Mouse (Mus musculus) c-Kit-positive CD71-positive TER-119-negative erythroid progenitor cells, embryonic 14.5 days (primary cell): ENCODE measurements around the gene Prrt4.

ENCODE experiments used
- DNase-seq: peaks from one replicate; pipeline ENCODE4 v3.0.0-alpha.2; 2013; ENCODE audit warnings: low read depth

Prrt4 gene

DNA sequence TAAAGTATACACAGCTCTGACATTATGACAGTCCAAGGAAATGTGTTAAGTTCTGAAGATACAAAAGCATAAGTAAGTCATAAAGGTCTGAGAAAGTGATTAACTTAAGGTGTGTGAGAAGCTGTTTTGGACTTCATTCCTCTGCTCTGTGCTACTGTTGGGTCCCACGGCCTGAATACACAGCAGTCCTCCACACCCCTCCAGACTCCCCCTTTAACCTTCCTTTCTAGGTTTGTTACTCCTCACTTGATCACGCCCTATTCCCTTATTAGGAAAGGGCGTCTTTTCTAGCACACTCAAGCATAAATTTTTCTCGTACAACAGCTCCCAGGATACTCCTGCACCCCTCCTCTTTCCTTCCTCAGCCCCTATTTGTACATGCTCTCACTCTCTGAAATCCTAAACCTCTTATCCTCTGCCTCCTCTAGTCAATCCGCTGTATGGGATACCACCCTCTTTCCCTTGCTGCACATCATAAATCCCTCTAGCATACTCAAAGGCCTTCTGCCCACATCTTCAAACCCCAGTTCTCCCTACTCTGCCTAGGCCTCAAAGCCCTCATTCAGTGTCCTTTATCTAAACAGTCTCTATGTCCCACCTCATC is 31.9 kb downstream of the Prrt4 start:
- no peak for DNase-seq

DNA sequence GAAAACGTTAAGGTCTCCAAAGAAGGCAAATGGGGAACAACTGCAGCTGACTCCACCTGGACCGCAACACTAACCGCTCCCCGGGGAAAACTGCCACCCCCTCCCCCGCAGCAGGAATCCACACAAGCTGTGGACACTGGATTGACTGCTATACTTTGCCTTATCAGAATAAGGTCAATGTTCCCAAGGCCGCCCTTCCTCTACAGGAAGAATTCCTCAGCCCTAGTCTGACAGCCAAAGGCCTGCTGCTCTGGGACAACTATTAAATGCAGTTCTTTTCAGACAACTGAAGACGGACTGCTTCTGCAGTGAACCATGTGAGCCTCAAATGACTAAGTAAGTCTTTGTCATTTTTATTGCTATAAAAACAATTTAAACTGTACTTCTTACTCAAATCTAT is 32.7 kb downstream of the Prrt4 start:
- DNase-seq = no peak

DNA sequence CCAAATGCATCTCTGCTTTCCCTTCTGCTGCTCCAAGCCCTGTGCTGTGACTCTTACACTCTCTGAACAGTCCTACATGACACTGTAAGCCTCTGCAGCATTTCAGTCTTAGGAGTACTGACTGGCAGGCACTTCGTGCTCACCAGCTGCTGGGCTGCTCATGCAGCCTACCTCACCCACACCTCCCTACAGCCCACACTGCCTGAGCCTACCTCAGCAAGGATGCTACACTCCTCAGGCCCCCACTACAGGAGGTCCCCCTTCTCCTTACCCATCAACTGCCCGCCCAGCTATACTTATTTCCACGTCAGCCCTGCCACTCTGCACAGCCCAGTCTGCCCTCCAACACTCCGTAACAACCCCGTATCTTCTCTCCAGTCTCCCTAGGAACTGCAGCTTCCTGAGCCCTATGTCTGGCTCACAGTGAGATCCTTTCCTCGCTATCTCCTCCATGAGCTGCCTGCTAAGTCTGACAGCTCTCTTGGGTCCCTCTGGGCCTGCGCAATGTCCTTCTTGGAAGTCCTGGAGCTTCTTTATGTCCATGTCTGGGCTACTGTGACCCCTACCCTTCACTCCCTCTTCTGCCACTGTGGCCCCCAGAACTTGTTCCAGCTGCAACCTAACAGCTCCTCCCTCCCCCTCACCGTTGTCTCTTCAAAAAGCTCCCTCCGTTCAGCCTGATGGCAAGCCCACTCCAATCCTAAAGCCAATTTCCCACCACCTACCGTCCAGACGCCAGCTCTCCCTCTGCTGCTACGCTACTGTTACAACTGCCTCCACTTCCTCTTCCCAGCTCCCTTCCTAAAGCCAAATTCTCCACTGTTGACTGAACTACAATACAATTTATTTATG is 33.7 kb downstream of the Prrt4 start:
- no peak for DNase-seq

DNA sequence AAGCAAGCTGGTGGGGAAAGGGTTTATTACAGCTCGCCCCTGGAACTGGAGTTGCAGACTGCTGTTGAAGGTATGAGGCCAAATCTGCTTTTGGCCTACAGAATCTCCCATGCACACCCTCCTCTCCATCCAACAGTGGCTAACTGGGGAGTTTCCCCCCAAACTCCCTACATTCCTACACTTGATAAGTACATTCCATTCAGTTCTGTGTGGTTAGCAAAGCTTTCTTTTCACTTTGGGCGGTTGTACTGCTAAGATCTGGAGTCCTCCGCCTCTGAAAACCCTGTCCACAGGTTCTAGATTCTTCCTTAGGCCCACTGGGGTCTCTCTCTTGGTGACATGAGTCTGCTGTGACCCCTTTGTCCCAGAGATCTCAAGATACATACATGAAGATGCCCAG is 34.4 kb downstream of the Prrt4 start:
- DNase-seq = no peak

DNA sequence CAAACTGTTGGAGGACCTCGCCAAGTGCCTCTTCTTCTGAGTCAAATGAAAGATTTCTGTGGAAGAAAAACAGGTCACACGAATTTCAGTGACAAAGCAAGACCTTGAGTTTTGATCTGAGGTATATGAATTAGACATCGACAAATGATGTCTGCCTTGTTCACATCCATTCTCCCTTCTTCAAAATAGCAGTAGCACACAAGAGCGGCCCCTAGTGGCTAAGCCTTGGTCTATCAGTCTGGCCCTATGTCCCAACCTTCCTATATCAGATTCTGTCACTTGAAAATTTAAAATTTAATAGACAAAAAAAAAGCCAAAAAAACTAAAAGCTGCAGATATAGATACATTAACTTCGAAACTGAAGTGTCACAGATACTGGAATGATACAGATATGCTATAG is 35.8 kb downstream of the Prrt4 start:
- peak; percentile 21 for DNase-seq

DNA sequence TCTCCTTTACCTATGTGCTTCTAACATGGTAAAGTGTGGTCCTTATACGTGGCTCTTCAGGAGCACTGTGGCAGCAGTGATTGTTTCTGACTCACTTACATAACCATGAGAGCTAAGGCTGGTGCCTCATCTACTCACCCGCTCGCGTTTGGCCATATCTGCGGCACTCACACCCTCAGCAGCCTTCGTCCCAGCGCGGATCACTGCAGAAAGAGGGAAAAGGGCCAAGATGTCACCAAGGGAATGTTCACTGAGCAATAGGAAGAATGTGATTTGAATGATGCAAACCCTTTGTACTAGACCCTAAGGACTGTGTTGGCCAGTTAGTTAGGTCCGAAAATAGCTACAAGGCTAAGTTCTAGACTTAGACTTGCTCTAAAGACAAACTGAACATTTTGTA is 41.9 kb downstream of the Prrt4 start:
- DNase-seq = no peak

DNA sequence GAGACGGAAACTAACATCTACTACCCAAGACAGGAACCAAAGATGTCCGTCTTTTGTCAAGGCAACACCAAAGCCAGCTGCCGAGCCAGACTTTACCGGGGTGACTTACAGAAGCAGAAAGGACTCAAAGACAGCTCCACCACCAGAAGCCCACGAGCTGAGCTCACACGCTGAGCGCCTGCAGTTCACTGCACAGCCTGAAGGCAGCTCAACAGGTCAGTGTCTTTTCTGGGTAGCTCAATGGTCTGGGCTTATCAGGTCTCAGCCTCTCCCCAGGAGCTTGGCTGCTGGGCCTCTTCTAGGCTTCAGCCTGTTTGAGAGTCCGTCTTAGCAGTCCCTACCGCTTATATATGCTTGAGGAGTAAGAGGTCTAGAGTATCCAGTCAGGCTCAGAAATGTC is 46.3 kb downstream of the Prrt4 start:
- DNase-seq = no peak

DNA sequence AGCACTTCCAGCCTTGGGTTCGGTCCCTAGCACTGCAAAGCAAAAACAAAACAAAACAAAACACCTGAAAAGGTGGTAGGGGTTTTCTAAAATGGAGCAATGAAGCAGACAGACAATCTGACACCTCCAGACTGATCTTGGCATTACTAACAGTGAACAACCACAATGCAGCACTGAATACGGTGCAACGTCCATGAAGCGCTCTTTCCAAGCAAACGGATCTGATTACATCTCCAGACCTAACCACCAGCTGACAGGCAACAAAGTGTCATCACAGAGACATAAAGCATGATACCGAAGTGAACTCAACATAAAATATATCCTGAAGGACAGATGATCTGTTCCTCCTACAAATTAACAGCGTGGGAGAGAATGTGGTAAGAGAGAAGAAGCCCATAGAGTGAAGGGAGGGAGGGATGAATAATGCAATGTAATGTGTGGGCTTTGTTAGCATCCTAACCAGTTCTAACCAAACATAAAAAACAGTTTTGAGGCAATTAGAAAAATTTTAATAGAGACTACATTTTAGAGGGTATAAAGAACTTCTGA is 52.4 kb downstream of the Prrt4 start:
- DNase-seq = no peak

DNA sequence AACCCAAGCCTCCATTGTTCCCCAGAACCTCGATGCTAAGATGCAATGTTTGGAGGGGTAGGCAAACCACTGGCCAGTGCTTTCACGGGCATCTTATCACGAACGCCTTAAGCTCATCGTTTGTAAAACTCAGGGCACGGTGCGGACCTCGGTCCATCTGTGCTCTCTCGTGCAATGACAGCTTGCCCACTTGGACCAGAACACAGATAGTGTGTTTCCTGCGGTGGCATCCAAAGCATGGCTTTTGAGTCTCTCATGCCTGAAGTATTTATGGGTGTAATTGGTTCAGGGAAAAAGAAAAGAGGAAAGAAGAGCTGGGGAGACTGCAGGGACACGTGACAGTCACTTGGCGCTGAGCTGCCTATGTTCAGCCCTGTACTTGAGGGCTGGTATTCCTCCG is 59.4 kb downstream of the Prrt4 start:
- no peak for DNase-seq
